Mouse (Mus musculus): Measurements from ENCODE around the gene G430095P16Rik. TPM values are rescaled to one million over a fixed set of nuclear protein-coding genes. Genes with fewer than 3 reads are reported as not detected.

G430095P16Rik gene
- total and polyA plus RNA-seq, 2 experiments from 2014 or later, result 1.1 TPM; not detected in 1

- Histone ChIP-seq H3K27me3 (ENCODE audit: insufficient read depth, low read length) (no peaks in the 10 kb centered on the region), H3K4me1 (ENCODE audit: insufficient read depth, low read length) (peaks cover 20% of the 10 kb centered on the region), H3K36me3 (ENCODE audit: insufficient read depth, low read length) (no peaks in the 10 kb centered on the region), H3K9ac (replicated peaks; ENCODE audit: low read length) (0 out of 2 replicates have a peak overlapping the region, but pooled peaks have one; percentile 10), H3K27ac (0 out of 2 replicates have a peak overlapping the region, but pooled peaks have one; percentile 73), H3K4me3 (ENCODE audit: low read length) (0 out of 2 replicates have a peak overlapping the region, but pooled peaks have one; percentile 7), H3K4me2 (ENCODE audit: low read depth, low read length) (peak overlapping the region; percentile 50), H3K9me3 (ENCODE audit: low read length) (no peaks in the 10 kb centered on the region)
- no peak for TF ChIP-seq CTCF (IDR thresholded peaks at IDR 0.05; ENCODE audit: low read depth)
- no peak for DNase-seq (ENCODE audit: low spot score)
- no peak for ATAC-seq
- 57% methylated on average over 10 of the region's 10 CpGs for WGBS
Measured at GRCm38 (mm10) chr8:84767221-84767620, 44.4 kb downstream of the G430095P16Rik start.

DNA sequence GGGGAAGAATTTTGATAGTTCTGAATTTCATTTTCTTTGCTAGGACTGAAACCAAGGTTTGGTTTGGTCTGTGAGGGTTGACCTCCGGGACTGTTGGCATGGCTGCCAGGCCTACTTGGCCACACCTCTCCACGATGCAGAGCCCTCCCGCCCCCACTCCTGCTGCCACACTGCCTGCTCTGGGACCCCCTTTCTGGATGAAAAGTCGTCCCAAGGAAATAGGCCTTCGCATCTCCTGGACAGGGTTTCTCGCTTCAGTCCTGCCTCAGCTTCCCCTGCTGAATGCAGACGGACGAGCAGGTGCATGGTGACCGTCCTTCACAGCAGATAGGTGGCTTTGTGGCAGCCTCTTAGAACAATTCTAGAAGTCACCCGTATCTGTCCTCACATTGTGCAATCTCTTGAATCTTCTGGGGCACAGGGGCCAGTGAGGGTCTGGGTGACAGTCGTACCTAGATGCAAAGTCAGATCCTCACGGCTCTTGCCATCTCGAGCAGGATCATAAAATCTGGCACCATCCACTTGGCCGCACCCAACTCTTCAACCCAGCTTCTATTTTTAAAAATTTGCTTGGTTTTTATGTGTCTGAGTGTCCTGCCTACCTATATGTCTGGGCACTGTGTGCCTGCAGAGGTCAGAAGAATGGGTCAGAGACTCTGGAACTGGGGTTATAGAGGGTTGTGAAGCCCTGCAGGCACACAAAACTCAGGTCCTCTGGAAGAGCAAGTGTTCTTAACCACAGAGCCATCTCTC lies 45.7 kb downstream of the G430095P16Rik start:
- Histone ChIP-seq H3K27me3 (ENCODE audit: insufficient read depth, low read length) (no peaks in the 10 kb centered on the region), H3K36me3 (ENCODE audit: insufficient read depth, low read length) (no peaks in the 10 kb centered on the region), H3K9ac (replicated peaks; ENCODE audit: low read length) (0 out of 2 replicates have a peak overlapping the region, but pooled peaks have one; percentile 5), H3K9me3 (ENCODE audit: low read length) (no peaks in the 10 kb centered on the region), H3K4me1 (ENCODE audit: insufficient read depth, low read length) (peaks cover 20% of the 10 kb centered on the region), H3K4me3 (ENCODE audit: low read length) (peak overlapping the region; percentile 41; the same call in 1 of the 2 replicates), H3K27ac (no peak overlapping the region; the same call in 1 of the 2 replicates), H3K4me2 (ENCODE audit: low read depth, low read length) (peak overlapping the region; percentile 50)
- TF ChIP-seq CTCF (IDR thresholded peaks at IDR 0.05; ENCODE audit: low read depth), result no peak
- ATAC-seq, result no peak
- 70% methylated on average over 14 of the region's 14 CpGs for WGBS
- DNase-seq (ENCODE audit: low spot score), result no peak

GRCm38 (mm10) chr8:84769324-84769723 lies 46.5 kb downstream of the G430095P16Rik start:
- H3K9me3 ChIP-seq (ENCODE audit: low read length), result no peaks in the 10 kb centered on the region
- WGBS, result 60% methylated on average over 8 of the region's 8 CpGs
- DNase-seq (ENCODE audit: low spot score) (no peak), ATAC-seq (no peak)
- peak overlapping the region; percentile 41 for H3K4me3 ChIP-seq (ENCODE audit: low read length)
- peaks cover 13% of the 10 kb centered on the region for H3K4me1 ChIP-seq (ENCODE audit: insufficient read depth, low read length)
- H3K36me3 ChIP-seq (ENCODE audit: insufficient read depth, low read length), result no peaks in the 10 kb centered on the region
- peak overlapping the region; percentile 57; the same call in 1 of the 2 replicates for H3K9ac ChIP-seq (replicated peaks; ENCODE audit: low read length)
- no peaks in the 10 kb centered on the region for H3K27me3 ChIP-seq (ENCODE audit: insufficient read depth, low read length)
- H3K27ac ChIP-seq, result peak overlapping the region; percentile 54; the same call in 1 of the 2 replicates
- no peak for TF ChIP-seq CTCF (IDR thresholded peaks at IDR 0.05; ENCODE audit: low read depth)
- peak overlapping the region; percentile 50 for H3K4me2 ChIP-seq (ENCODE audit: low read depth, low read length)

DNA sequence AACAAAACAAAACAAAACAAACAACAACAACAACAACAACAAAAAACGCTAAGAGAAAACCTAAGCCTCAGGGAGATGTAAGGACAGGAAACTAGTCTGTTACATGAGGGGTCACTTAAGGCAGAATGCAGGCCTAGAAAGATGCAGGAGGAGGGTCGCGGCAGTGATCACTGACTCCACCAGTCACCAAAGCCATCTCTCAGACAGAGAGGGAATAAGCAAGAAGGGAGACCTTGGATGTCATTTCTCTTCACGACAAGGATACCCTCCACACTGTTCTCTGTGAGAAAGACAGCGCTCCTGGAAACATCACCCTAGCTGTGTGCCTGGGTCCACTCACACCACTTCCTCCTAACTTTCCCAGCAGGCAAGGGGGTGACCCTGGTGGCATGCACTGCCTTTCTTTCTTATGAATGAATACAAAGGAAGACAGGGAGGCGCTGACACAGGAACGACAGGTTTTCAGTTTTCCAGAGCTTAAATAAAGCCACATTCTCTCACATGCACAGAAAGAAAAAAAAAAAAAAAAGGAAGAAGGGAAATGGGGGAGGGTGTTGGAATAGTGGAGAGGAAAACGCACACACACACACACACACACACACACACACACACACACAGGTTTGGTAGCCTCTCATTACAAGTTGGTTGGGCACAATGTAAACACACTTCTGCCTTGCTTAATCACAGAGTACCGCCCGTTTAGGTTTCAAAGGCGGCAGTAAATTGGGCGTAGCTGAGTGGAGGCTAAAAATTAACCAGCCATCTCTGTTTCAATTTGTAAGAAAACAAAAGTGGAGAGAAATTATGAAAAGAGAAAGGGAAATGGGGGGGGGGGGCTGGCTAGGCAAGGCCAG lies 47.5 kb downstream of the G430095P16Rik start:
- Histone ChIP-seq H3K4me1 (ENCODE audit: insufficient read depth, low read length) (peaks cover 8% of the 10 kb centered on the region), H3K27ac (peak overlapping the region; percentile 90)
- WGBS, result 34% methylated on average over 12 of the region's 12 CpGs

DNA sequence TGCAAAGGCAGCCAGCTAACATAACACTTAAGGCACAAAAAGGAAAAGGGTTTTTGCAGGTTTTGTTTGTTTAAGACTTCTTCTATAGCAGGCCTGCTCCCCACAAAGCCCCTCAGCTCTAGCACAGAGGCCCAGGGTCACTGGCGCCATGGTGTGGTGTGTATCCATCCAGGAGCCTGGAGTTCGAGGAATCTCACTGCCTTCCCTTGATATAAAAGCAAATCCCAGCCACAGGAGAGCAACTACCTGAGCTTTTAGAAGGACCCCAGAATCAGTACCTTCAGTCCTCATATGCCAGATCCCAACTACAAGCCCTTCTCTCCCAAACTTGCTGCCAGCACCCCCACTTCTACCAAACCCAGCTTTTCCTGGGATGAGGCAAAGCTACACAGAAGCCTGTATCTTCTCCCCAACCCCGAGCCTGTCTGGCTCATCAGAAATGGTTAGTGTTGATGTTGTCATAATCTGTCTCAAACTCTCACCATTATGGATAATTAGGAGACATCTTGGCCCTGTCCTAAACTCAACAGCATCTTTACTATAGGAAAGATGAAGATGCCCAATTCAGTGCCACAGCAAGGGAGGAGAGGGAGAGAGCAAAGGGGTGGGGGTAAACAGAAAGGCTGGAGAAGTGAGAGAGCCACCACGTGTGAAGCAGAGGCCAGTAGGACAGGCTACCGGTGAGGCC lies 48.3 kb downstream of the G430095P16Rik start:
- Histone ChIP-seq H3K9me3 (ENCODE audit: low read length) (no peaks in the 10 kb centered on the region), H3K4me2 (ENCODE audit: low read depth, low read length) (peak overlapping the region; percentile 50), H3K36me3 (ENCODE audit: insufficient read depth, low read length) (no peaks in the 10 kb centered on the region), H3K4me1 (ENCODE audit: insufficient read depth, low read length) (peaks cover 5% of the 10 kb centered on the region), H3K27me3 (ENCODE audit: insufficient read depth, low read length) (no peaks in the 10 kb centered on the region), H3K9ac (replicated peaks; ENCODE audit: low read length) (peak overlapping the region; percentile 57), H3K27ac (peak overlapping the region; percentile 90), H3K4me3 (ENCODE audit: low read length) (peak overlapping the region; percentile 41)
- DNase-seq (ENCODE audit: low spot score), result no peak
- no peak for TF ChIP-seq CTCF (IDR thresholded peaks at IDR 0.05; ENCODE audit: low read depth)
- no peak for ATAC-seq
- 23% methylated on average over 5 of the region's 5 CpGs for WGBS

More for the DNA sequence above, 47.5 kb downstream of the G430095P16Rik start:
- no peak for TF ChIP-seq CTCF (IDR thresholded peaks at IDR 0.05; ENCODE audit: low read depth)
- DNase-seq (ENCODE audit: low spot score), result no peak
- Histone ChIP-seq H3K4me2 (ENCODE audit: low read depth, low read length) (peak overlapping the region; percentile 50), H3K36me3 (ENCODE audit: insufficient read depth, low read length) (no peaks in the 10 kb centered on the region), H3K9ac (replicated peaks; ENCODE audit: low read length) (peak overlapping the region; percentile 57), H3K27me3 (ENCODE audit: insufficient read depth, low read length) (no peaks in the 10 kb centered on the region), H3K4me3 (ENCODE audit: low read length) (peak overlapping the region; percentile 41), H3K9me3 (ENCODE audit: low read length) (no peaks in the 10 kb centered on the region)
- ATAC-seq, result no peak

DNA sequence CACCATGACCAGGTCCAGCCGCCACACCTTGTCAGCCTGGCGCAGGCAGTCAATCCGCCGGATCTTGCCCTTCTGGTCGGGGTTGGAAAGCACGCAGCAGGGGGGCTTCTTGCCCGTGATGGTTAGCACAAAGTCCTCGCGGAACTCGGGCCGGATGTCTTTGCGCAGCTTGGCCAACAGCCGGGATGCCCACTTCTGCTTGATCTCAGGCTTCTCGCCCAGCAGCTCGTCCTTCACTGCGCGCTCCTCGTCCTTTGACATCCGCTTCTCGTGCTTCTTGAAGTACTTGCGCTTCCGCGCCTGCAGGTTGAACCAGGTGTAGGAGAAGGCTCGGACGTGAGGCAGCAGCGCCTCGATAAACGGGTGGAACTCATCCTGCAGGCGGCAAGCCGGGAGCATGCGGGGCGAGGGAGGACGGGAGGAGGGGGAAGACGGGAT lies 49.2 kb downstream of the G430095P16Rik start:
- peak overlapping the region; percentile 57 for H3K9ac ChIP-seq (replicated peaks; ENCODE audit: low read length)
- 4% methylated on average over 33 of the region's 34 CpGs for WGBS
- peak; percentile 70 for DNase-seq (ENCODE audit: low spot score)
- H3K27ac ChIP-seq, result peak overlapping the region; percentile 90
- no peak for TF ChIP-seq CTCF (IDR thresholded peaks at IDR 0.05; ENCODE audit: low read depth)
- peaks cover 5% of the 10 kb centered on the region for H3K4me1 ChIP-seq (ENCODE audit: insufficient read depth, low read length)
- H3K4me2 ChIP-seq (ENCODE audit: low read depth, low read length), result peak overlapping the region; percentile 50
- H3K27me3 ChIP-seq (ENCODE audit: insufficient read depth, low read length), result no peaks in the 10 kb centered on the region
- ATAC-seq, result no peak
- H3K36me3 ChIP-seq (ENCODE audit: insufficient read depth, low read length), result no peaks in the 10 kb centered on the region
- no peaks in the 10 kb centered on the region for H3K9me3 ChIP-seq (ENCODE audit: low read length)
- peak overlapping the region; percentile 41 for H3K4me3 ChIP-seq (ENCODE audit: low read length)

All from hindbrain, postnatal 0 days (tissue).